Mouse (Mus musculus): ENCODE measurements around the gene Atp11b. TPM values are rescaled to one million over a fixed set of nuclear protein-coding genes. Genes with fewer than 3 reads are reported as not detected.

Gene Atp11b
- polyA plus RNA-seq (2011; ENCODE audit: insufficient read length, low read depth, missing spikeins): 42.6 and 45.4 TPM in 2 replicates

DNA sequence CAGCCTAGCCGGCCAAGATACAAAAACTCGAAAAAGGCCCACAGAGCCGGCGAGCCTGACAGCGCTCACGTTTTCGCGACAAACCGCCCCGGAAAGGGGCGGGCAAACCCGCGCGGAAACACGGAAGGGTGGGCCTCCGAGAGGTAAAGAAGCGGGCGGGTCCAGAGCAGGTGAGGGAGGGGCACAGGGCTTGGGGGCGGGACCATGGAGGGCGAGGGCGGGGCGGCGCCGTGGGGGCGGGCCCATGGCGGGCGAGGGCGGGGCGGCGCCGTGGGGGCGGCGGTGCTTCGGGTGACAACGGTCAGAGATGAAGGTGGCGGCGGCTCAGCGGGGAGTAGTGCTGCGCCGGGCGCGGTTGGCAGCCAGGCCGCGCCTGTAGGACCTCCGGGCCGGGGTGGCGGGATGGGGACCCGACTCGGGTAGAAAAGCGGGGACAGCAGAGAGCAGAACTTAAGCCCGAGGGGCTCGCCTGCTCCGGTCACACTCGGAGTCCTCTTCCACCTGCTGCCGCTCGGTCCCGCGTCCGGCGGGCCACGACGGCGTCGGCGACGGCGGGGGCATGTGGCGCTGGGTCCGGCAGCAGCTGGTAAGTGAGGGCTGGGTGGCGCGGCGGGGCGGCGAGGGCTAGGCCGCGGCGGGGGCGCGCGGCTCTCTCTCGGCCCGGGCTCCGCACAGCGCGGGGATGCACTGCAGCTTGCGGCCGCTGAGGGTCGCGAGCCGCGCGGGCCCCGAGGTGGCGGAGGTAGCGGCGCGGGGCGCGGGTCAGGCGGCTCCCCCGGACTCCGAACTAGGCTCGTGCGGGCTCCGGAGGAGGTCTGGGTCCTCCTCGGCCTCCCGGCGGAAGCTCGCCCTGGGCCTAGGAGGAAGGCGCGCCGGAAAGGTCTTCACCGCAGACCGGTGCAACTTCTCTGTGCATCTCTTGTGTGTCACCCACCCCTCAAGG, at the start of gene Atp11b:
Atp11b (plus strand) TSS at position 282 of the 943 bp plus-strand sequence.
- Histone ChIP-seq H3K4me1 (ENCODE audit: control insufficient read depth, insufficient read depth, low read length) (no peaks in the 10 kb centered on the region), H3K27ac (ENCODE audit: insufficient read depth, low read length) (peak within 1 kb of the TSS; percentile 11), H3K4me3 (ENCODE audit: insufficient read depth, low read length) (peak within 1 kb of the TSS; percentile 65)
- TF ChIP-seq POLR2A (IDR thresholded peaks at IDR 0.05; ENCODE audit: low read depth, low read length) (peak; percentile 74), CTCF (IDR thresholded peaks at IDR 0.05; ENCODE audit: borderline replicate concordance, insufficient read depth, low read length) (no peak)

DNA sequence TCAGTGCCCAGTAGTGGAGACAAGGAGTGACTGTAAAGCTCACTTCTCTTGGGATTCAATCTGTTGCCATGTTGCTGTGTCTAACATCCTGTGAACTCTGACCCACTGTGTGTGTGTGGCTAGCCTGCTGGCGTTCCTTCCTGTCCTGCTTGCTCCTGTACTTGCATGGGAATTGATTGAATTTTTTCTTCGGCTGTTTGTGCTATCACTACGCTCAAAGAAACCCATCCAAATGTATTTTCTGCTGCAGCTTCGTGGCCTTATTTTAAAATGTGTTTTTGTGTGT, 49.6 kb upstream of the Atp11b start:
- no peaks in the 10 kb centered on the region for H3K4me1 ChIP-seq (ENCODE audit: control insufficient read depth, insufficient read depth, low read length)

DNA sequence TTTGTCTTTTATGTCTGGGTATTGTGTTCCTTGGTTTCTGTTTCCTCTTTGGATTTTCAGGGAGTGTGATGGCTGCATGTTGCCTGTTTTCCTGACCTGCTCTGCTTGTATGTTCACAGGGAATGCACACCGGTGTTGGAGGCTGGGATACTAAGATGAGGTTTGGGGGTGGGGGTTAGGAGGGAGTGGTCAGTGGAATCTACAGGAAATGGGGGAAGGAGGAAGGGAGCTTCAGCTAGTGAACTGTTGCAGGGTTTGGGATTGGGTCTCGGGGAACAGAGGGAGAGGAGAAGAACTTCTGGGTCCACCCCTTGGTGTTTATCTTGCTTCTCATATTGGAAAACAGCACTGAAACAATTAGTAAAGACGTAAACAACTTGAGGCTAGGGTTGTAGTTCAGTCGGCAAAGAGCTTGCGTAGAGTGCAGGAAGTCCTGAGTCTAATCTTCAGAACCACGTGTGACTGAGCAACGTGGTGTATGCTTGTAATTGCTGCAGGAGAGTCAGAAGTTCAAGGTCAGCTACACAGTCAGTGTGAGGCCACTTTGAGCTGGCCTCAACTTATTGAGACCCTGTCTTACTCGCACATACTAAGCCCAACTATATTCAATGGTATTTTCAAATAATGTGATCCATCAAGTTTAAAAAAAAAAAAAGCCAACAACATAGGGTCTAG, 34.2 kb upstream of the Atp11b start:
- no peak overlapping the region for H3K27ac ChIP-seq (ENCODE audit: insufficient read depth, low read length)
- H3K4me1 ChIP-seq (ENCODE audit: control insufficient read depth, insufficient read depth, low read length): no peaks in the 10 kb centered on the region
- TF ChIP-seq POLR2A (IDR thresholded peaks at IDR 0.05; ENCODE audit: low read depth, low read length) (no peak), CTCF (IDR thresholded peaks at IDR 0.05; ENCODE audit: borderline replicate concordance, insufficient read depth, low read length) (no peak)
- H3K4me3 ChIP-seq (ENCODE audit: insufficient read depth, low read length): no peak overlapping the region

More for the DNA sequence above, 49.6 kb upstream of the Atp11b start:
- H3K4me3 ChIP-seq (ENCODE audit: insufficient read depth, low read length): no peak overlapping the region
- TF ChIP-seq POLR2A (IDR thresholded peaks at IDR 0.05; ENCODE audit: low read depth, low read length) (no peak), CTCF (IDR thresholded peaks at IDR 0.05; ENCODE audit: borderline replicate concordance, insufficient read depth, low read length) (no peak)
- no peak overlapping the region for H3K27ac ChIP-seq (ENCODE audit: insufficient read depth, low read length)

DNA sequence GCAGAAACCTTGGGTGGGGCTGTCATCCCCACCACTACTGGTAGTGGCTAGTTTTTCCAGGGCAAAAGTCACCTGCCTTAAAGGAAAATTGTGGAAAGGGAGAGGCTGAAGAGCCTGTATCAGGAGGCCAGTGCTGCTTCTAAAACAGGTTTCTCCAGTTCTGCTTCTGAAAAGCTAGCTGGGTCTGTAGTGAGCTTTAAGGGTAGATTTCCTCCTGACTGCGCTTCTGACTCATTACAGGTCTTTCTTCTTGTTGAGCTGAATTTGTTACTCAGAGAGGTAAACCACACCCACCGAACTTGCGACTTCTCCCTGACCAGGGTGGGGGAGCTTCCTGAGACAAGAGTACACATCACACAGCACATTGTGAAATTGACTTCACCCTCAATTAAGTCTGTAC, 33.1 kb upstream of the Atp11b start:
- Histone ChIP-seq H3K27ac (ENCODE audit: insufficient read depth, low read length) (no peak overlapping the region), H3K4me3 (ENCODE audit: insufficient read depth, low read length) (no peak overlapping the region), H3K4me1 (ENCODE audit: control insufficient read depth, insufficient read depth, low read length) (no peaks in the 10 kb centered on the region)
- TF ChIP-seq CTCF (IDR thresholded peaks at IDR 0.05; ENCODE audit: borderline replicate concordance, insufficient read depth, low read length): no peak
- no peak for TF ChIP-seq POLR2A (IDR thresholded peaks at IDR 0.05; ENCODE audit: low read depth, low read length)

DNA sequence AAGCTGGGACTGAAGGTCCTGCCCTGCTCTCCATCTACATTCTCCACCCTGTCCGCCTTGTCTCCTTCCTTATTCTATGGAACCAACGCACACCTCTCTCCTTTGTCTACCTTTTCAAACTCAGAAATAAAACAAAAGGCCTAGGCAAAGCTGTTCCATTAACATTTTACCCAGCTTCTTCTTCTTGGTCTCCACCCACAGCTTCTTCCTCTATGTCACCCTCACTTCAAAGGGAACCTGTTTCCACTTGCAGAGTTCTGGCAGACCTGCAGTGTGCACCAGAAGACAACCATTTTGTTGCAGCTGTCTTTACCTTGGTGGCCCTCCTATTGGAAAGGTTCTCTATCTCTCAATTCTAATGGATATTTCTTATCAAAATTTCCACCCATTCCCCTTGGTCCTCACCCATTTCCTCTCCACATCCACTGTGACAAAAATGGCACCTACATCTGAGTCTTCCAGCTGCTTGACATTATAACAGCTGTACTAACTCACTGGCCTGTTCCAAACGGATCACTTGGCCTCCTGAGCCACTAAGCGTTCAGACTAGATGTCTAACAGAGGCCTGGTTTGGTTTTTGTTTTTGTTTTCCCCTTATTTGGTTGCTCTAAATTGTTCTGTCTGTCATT, 32.0 kb upstream of the Atp11b start:
- TF ChIP-seq POLR2A (IDR thresholded peaks at IDR 0.05; ENCODE audit: low read depth, low read length): no peak
- TF ChIP-seq CTCF (IDR thresholded peaks at IDR 0.05; ENCODE audit: borderline replicate concordance, insufficient read depth, low read length): no peak
- Histone ChIP-seq H3K27ac (ENCODE audit: insufficient read depth, low read length) (no peak overlapping the region), H3K4me3 (ENCODE audit: insufficient read depth, low read length) (no peak overlapping the region), H3K4me1 (ENCODE audit: control insufficient read depth, insufficient read depth, low read length) (no peaks in the 10 kb centered on the region)

DNA sequence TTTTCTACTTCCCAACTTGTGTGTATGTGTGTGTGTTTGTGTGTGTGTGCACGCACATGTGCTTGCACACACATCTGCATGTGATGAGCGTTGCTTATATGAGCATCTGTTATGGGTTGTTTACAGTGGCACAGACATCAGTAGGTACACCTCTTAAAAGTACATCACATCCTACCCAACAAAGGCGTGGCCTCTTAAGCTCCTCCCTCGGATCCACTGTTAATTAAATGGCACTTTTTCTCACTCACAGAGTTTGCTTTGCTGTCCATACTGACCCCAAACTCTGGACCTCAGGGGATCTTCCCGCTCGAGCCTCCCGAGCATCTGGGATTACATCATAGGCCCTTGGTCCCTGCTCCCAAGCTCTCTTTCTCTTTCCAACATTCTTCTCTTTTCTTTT, 31.1 kb upstream of the Atp11b start:
- H3K4me1 ChIP-seq (ENCODE audit: control insufficient read depth, insufficient read depth, low read length): no peaks in the 10 kb centered on the region
- no peak overlapping the region for H3K27ac ChIP-seq (ENCODE audit: insufficient read depth, low read length)
- no peak for TF ChIP-seq CTCF (IDR thresholded peaks at IDR 0.05; ENCODE audit: borderline replicate concordance, insufficient read depth, low read length)
- TF ChIP-seq POLR2A (IDR thresholded peaks at IDR 0.05; ENCODE audit: low read depth, low read length): no peak

DNA sequence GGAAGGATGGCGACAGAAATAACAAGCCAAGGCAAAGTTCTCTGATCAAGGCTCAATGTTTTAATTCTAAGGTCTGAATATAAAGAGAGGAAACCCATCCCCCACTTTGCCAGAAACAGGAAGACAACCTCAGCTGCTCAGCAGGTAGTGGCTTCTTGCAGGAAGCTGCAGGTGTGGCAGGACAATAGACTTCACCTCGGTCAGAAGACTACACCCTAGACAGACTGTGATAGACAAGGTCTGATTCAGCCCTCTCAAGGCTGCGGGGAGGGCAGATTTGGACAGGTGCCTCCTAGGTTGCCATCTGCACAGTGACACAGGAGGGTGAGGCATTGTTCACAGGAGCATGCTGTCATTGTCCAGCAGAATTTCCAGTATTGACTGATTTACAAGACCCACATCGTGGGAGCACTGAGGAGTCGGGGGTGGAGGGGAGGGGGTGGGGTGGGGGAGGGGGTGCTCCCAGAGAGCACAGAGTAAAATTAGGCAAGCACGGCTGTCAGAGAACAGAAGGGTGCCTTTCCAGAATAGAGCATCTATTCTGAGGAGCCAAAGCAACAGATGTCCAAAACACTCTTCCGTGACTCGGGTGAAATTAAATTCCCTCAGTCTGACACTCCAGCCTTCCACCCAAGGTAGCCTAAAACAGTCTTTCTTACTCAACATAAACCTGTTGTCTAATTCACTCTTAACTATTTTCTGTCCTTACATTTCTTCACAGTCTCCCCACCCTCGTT, 30.2 kb upstream of the Atp11b start:
- no peak overlapping the region for H3K4me3 ChIP-seq (ENCODE audit: insufficient read depth, low read length)
- TF ChIP-seq POLR2A (IDR thresholded peaks at IDR 0.05; ENCODE audit: low read depth, low read length) (no peak), CTCF (IDR thresholded peaks at IDR 0.05; ENCODE audit: borderline replicate concordance, insufficient read depth, low read length) (no peak)
- no peaks in the 10 kb centered on the region for H3K4me1 ChIP-seq (ENCODE audit: control insufficient read depth, insufficient read depth, low read length)
- no peak overlapping the region for H3K27ac ChIP-seq (ENCODE audit: insufficient read depth, low read length)

More for the DNA sequence above, 31.1 kb upstream of the Atp11b start:
- no peak overlapping the region for H3K4me3 ChIP-seq (ENCODE audit: insufficient read depth, low read length)

DNA sequence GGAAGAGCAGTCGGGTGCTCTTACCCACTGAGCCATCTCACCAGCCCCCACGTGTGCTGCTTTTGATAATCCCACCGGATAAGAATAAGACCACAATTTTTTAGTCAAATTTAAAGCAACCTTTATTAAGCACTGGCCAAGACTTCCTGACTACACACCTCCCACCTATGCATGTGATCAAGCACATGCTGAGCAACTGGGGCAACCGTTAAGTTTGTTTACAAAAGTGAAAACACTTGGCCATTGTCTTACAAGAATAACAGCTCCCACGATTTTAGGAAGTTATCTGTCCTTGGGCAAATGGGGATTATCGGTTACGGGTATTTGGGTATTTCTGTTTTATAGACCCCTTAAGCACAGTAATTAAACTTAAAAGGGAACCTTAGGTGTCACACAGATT, 28.8 kb upstream of the Atp11b start:
- Histone ChIP-seq H3K27ac (ENCODE audit: insufficient read depth, low read length) (no peak overlapping the region), H3K4me1 (ENCODE audit: control insufficient read depth, insufficient read depth, low read length) (no peaks in the 10 kb centered on the region), H3K4me3 (ENCODE audit: insufficient read depth, low read length) (no peak overlapping the region)
- TF ChIP-seq POLR2A (IDR thresholded peaks at IDR 0.05; ENCODE audit: low read depth, low read length): no peak
- TF ChIP-seq CTCF (IDR thresholded peaks at IDR 0.05; ENCODE audit: borderline replicate concordance, insufficient read depth, low read length): no peak

DNA sequence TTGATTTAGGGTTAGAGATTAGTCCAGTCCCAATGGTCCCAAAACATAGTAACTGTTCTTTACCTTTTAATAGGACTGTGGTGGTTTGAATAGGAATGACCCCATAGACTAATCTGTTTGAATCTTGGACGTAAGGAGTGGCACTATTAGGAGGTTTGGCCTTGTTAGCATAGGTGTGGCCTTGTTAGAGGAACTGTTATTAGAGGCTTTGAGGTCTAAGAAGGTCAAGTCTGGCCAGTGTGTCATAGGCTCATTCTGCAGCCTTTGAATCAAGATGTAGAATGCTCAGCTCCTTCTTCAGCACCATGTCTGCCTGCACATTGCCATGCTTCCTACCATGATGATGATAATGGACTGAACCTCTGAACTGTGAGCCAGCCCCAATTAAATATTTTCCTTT, 27.0 kb upstream of the Atp11b start:
- H3K4me1 ChIP-seq (ENCODE audit: control insufficient read depth, insufficient read depth, low read length): no peaks in the 10 kb centered on the region
- TF ChIP-seq CTCF (IDR thresholded peaks at IDR 0.05; ENCODE audit: borderline replicate concordance, insufficient read depth, low read length): no peak
- no peak for TF ChIP-seq POLR2A (IDR thresholded peaks at IDR 0.05; ENCODE audit: low read depth, low read length)
- H3K4me3 ChIP-seq (ENCODE audit: insufficient read depth, low read length): no peak overlapping the region
- no peak overlapping the region for H3K27ac ChIP-seq (ENCODE audit: insufficient read depth, low read length)
